Mouse (Mus musculus) frontal cortex, postnatal 36 days (tissue): ENCODE data around the gene Ermap.
A peak's percentile ranks its signal among the peaks of the same experiment; 100 is the strongest.

Experiments
- DNase-seq, 2 experiments: peaks; one replicate each; pipeline ENCODE4 v3.0.0; 2022; ENCODE audit warnings: low spot score in 2 of 2

Gene Ermap

DNA sequence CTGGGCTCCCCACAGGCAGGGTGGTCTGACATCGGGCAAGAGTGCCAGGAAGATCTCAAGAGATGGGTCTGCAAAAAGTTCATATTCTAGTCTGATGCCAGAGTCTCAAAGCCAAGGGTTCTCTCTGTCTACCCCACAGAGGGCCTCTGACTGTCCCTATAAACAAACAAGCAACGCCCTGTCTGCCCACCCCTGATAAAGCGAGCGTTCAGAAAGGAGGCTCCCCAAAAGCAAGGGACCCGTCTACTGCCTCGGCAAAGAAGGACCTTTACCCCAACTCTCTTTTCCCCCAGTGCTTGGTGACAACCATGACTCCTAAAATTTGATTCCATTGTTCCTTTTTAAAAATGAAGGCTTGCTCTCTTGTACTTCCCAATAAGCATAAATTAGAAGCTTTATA is at the start of gene Ermap:
Gene Ermap (minus strand): TSS at position 148 of the 400 bp plus-strand sequence.
- DNase-seq = no peak

DNA sequence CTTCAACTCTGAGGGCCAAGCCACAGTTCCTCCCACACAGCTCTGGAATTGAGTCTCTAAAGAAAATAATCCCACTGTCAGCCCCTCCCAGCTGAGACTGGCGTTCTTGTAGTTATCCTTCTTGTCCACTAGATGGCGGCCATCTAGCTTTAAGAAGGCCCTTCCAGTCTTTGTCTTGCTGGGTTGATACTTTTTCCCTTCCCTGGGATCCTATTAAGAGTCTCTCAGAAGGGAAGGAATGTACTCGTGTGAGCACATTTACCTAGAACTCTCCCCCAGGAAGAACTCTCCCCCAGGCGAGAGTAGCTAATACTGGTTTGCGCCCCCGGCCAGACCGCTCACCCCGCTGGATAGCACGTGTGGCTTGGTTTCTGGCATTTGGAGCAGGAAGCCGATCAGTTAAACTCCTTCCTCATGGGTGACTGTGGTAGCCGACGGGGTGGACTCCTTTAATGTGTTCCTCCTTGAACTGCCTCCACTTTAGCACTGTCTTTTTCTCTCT is 49.4 kb upstream of the Ermap start:
- peak in 1 of 2 experiments; percentile 51 for DNase-seq

- DNase-seq = no peak
Measured at GRCm38 (mm10) chr4:119238661-119239060, 48.9 kb upstream of the Ermap start.

DNA sequence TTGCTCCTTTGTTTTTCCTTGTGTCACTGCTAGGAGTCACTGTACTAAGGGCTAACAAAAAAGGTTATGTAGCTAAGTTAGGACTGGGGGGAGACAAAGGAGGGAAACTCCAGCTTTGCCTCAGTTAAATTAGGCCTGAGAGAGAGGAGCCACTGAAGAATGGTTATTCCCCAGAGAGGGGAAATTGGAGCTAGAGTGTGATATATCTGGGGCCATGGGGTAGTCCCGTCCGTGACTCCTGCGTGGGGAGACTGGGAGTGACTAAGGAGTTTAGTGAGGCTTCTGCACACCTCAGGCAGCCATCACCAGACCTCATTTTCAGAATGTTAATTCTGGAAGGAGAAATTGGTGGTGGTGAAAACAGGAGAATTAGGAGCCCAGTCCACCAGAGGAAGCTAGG is 44.5 kb upstream of the Ermap start:
- DNase-seq = no peak

DNA sequence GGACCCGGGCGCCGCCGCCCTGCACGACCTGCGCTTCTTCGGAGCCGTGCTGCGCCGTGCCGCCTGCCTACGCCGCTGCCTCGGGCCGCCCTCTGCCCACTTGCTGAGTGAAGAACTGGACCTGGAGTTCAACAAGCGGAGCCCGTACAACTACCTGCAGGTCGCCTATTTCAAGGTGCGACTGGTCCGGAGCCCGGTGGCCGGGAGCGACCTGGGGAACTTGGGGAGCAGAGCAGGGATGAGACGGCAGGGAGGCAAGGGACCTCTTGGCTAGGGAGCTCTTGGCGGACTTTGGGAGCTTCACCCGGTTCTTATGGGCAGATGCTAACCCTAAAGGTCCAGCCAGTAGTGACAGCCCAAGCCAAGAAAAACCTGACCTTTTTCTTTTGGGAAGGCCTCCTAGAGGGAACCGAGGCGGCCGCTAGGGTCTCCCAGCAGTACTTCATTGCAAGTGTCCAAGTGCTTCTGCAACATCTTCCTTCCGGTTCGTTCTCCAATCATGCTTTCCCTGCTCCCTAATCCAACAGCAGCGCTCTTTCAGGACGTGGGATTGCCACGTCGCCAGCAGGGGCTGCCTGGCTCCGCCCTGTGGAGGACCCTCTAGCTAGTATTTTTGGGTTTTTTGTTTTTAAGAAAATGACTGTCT is 43.6 kb upstream of the Ermap start:
- peak; percentile 52 to 67 for DNase-seq

GRCm38 (mm10) chr4:119232410-119233255 is 42.8 kb upstream of the Ermap start, which contains the start of the genes AU022252 and P3h1:
Gene AU022252 (minus strand): TSS chr4:119232712.
Gene P3h1 (plus strand): TSS chr4:119232915.
- DNase-seq = peak; percentile 99

DNA sequence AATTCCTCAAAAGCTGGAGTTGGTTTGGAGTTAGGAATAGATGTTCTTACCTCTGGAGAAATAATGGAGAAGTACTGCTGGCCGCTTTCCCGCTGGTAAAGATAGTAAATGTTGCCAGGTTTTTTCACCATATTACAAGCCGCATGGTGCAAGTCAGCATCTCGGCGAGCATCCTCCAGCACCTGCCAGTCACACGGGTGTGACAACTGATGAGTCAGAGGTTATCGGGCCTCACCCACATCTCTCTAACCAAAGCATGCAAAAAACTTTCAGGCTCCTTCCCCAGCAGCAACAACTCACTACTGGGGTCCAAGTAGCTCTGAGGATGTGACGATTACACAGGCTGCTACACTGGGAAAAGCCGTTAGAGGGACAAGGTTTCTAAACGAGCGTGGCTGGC is 36.9 kb upstream of the Ermap start:
- no peak for DNase-seq

DNA sequence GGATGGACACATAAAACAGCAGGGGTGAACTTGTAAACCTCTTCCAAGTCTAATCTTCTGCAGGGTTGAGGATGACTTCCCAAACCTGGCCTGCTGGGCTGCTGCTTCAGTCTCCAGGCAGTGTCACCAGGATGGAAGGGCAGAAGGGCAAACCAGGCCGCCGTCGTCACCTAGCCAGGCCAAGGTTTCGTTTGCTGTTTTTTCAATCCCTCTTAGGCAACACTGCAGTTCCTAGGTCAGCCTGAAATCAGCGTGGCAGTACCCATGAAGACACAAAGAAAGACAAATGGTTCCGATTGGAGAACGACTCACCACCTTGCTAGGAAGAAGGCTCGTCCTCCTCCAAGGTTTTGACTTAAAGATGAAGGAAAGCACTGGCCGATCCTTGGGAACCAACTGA is 35.9 kb upstream of the Ermap start:
- no peak for DNase-seq

DNA sequence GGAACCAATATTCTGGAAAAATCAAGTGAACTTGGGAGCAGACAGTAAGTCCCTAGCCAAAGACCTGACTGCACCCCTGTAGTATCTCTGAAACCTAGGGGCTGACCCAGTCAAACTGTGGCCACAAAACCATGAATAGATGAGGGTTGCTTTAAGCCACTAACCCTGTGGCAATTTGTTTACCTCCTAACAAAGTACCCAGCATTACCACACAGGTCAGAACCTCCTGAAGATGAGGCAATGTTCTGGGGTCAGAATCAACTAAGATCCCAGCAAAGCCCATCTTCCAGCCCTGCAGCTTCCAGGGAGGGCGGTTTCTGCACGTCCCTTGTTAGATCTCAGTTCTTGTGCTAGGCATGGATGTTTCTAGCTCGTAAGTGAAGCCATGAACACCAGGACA is 34.7 kb upstream of the Ermap start:
- no peak for DNase-seq

GRCm38 (mm10) chr4:119223696-119224095 is 33.9 kb upstream of the Ermap start:
- DNase-seq = peak in 1 of 2 experiments; percentile 26

DNA sequence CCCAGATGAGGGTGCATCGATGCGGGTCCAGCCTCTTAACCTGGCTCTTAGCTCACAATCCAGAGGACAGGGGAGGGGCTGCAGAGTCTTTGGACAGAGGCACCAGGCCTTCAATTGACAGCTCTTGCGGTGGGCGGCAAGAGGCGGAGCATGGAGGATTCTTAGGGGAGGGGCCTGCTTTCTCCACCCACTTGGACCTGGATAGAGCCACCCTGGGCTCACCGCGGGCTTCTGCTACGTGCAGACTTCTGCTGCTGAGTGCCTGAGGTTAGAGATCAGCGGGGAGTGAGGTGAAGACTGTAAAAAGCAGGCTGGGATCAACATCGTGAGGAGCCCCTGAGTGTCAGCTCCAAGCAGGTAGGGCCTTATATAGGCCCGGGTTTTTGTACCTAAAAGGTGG is 28.4 kb upstream of the Ermap start, which contains the start of gene Tmem269:
Gene Tmem269 (minus strand): TSS at position 49 of the 400 bp plus-strand sequence.
- DNase-seq = no peak

DNA sequence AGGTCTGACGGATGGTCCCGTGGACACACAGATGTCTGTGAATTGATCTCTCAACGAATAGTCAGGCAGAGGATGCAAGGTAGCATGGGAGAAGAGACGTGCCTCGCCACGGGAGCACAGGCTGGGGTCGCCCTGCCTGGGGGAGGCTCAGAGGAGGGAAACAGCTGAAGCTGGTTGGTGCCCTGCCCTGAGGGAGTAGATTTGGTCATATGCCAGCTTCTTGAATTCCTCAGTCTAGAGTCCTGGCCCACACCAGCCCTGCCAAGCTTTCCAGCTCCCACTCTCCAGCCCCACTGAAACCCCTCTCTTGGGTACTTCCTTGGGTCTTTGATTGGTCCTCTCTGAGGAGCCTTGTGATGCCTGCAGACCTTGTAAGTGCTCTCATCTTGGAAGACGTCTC is 26.9 kb upstream of the Ermap start:
- no peak for DNase-seq

- DNase-seq = peak; percentile 43 to 72
Measured at GRCm38 (mm10) chr4:119204672-119205071, 14.9 kb upstream of the Ermap start.

- no peak for DNase-seq
Measured at GRCm38 (mm10) chr4:119198105-119198504, 8.3 kb upstream of the Ermap start.

GRCm38 (mm10) chr4:119195582-119196320 is 5.9 kb upstream of the Ermap start:
- no peak for DNase-seq

GRCm38 (mm10) chr4:119194909-119195581 is 5.2 kb upstream of the Ermap start, which contains the start of gene Svbp:
Gene Svbp (plus strand): TSS chr4:119195306.
- peak; percentile 74 to 77 for DNase-seq

DNA sequence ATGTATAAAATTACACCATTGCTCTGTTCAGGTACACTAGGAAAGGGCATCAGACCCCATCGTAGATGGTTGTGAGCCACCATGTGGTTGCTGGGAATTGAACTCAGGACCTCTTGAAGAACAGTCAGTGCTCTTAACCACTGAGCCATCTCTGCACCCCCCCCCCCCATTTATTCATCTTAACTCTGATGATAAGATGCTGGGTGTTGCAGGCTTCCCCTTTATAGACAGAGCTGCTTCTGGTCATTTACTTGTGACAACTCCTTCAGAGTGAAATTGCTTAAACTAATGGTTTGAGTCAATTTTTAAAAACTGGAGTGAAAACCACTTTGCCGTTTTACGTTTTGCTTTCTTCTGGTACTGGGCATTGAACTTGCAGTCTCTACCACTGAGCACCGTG is 2.9 kb upstream of the Ermap start:
- DNase-seq = no peak

GRCm38 (mm10) chr4:119191273-119191672 is 1.5 kb upstream of the Ermap start:
- no peak for DNase-seq

DNA sequence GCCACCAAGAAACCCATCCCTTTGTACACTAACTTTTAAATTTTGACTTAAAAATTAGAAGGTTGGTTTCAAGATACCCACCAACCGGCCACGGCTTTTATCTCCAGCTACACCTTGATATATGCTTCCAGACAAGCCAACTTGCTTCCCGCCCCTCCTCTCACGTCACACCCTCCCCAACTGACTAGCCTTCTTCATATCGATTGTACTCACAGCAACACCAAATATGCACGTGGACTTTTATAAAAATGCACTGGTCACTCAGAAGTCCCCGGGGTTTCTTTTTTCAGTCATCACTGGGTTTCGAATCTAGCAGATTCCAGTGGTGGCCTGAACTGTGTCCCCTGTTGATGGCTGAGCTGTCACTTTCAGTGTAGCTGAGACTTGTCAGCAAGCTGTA is 807 bp upstream of the Ermap start:
- DNase-seq = no peak

DNA sequence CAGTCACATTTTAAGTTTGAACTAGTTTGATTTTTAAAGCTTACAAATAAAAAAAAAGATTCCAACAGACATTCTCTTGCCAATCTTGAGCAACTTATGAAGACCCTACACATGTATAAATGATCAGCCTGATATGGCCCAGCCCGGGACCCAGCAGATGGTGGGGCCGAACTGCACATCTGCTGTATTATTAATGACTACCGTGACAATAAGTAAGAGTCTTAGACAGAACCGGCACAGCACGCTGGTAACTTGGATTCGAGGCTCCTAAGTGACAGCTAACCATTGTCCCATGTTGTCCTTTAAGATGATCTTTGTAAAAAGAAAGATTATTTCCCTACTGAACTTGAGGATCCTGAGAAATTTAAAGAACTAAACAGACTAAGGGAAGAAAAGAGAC is 419 bp downstream of the Ermap start:
- no peak for DNase-seq

DNA sequence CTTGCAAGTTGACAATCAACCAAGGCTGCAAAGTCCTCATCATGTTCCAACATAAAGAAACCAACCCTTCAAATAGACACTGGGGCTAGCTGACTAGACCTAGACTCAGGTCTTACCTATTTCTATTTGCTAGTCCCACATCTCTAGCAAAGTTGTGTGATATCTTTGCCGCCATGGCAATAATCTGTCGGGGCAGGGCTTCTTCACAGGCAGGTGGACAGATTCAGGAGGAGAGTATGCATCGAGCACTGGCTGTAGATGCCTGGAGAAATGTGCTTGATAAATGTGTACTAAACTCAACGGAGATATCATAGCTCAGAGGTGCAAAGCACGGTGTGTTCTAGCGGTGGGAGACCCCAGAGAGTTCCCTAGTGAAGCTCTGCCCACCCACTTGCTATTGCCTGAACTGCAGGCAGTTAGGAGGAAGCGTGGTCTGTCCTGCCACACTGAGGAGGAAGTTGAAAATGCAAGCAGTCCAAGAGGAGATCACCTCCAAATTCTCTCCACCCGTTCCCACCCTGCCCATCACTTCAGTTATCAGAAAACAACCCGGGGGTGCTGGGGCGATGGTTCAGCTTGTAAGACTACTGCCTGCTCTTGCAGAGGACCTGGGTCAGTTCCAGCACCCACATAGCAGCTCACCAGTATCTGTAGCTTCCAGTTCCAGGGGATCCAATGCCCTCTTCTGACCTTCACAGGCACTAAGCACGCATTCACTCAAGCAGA is 1.6 kb downstream of the Ermap start:
- DNase-seq = no peak
